Mouse (Mus musculus): Measurements from ENCODE around the gene Plekha6. TPM values are rescaled to one million over a fixed set of nuclear protein-coding genes. Genes with fewer than 3 reads are reported as not detected.

Gene Plekha6
- polyA plus RNA-seq, 1 experiment from 2014 or later = 2.5 TPM

DNA sequence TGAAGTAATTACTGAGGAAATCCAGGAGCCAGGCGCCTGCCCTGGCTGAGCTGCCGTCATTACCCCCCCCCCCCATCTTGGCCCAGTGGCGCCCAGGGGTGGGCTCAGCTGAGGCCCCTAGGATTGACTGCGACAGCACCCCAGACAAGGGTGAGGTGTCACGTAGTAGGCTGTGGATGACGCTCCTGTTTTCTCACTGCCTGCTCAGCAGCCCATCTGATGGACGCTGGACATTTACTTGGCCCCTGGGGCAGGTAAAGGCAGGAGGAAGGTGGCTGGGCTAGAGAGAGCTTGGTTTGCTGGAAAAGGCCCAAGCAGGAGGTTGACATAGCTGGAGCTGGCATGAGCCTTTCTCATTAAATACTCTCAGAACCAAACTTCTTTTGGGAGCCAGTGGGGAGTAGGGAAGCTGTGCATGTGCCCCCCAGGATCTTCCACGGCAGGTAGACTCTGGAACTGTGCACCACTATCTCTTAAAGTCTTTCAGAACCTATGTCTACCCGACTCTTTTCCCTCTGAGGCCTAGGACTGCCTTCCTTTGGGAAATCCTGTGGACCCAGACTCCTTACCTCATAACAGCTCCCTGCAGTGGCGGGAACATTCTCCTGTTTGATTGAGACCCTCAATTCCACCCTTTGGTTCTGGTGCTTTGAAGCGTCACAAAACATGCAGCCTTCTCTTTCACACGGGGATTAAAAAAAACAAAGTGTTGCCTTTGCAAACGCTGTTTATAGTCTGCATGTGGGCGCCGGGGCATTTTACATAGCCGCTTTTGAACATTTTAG lies 19.3 kb downstream of the Plekha6 start:
- 44% methylated on average over 16 of the region's 16 CpGs for WGBS (ENCODE audit: insufficient replicate concordance)
- Histone ChIP-seq H3K4me2 (no peak overlapping the region), H3K4me3 (replicated peaks) (no peak overlapping the region), H3K4me1 (replicated peaks) (peaks cover 7% of the 10 kb centered on the region), H3K27me3 (peaks cover 57% of the 10 kb centered on the region), H3K9ac (no peak overlapping the region), H3K27ac (replicated peaks) (no peak overlapping the region), H3K9me3 (replicated peaks) (no peaks in the 10 kb centered on the region), H3K36me3 (replicated peaks) (no peaks in the 10 kb centered on the region)
- ATAC-seq (ENCODE audit: insufficient read depth) = no peak

DNA sequence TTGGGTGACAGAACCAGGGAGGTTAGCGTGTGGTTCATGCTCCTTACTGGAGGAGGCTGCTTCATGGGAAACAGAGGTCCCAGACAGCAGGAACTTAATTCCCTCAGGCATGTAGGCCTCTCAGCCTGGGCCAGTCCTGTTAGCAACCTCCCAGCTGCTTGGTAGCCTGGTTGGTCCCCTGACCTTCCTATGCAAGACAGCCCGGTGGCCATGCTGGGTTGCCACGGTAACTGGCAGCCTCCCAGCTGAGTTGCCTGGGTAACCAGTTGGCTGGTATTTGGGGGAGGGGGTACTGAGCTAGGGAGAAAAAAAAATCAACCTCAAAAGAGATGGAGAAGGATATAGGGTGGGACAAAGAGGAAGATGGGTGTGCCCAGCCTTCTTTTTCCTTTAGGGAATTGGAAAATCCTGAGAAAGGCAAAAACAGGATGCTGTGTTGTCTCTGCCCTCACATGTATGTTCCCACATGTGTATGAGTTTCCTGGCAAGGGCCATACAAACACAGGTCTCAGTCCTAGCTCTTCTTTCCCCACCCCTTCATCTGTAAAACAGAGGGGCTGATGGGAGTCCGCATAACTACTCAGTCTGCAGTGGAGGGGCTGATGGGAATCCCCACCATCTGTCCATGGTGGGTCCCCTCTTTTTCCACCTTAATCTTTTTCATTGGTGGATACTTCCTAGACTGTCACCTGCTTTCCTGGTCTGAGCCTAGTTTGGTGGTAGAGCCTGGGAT lies 24.1 kb downstream of the Plekha6 start:
- no peak overlapping the region for H3K27ac ChIP-seq (replicated peaks)
- ATAC-seq (ENCODE audit: insufficient read depth) = no peak
- H3K4me3 ChIP-seq (replicated peaks) = no peak overlapping the region
- 24% methylated on average over 4 of the region's 4 CpGs for WGBS (ENCODE audit: insufficient replicate concordance)
- peaks cover 16% of the 10 kb centered on the region for H3K27me3 ChIP-seq
- no peaks in the 10 kb centered on the region for H3K36me3 ChIP-seq (replicated peaks)
- no peak overlapping the region for H3K9ac ChIP-seq
- no peaks in the 10 kb centered on the region for H3K9me3 ChIP-seq (replicated peaks)
- peaks cover 9% of the 10 kb centered on the region for H3K4me1 ChIP-seq (replicated peaks)
- H3K4me2 ChIP-seq = no peak overlapping the region

DNA sequence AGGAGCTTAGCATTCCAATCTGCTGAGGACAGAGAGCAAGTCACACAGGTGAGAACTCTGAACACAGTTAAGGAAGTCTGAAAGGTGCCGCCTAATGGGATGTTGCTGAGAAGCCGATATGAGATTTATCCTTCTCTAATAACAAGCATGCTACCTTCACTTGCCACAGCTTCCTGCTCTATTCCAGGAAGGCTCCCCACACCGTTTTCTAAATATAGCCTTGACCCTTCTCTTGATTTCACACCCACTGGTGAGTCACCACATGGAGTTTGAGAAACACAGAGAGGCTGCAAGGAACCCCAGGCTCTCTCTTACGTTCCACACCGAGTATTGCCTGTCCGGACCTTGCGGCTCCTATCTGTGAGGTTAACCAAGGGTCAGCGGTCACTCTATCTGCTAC lies 24.7 kb downstream of the Plekha6 start:
- Histone ChIP-seq H3K27me3 (peaks cover 12% of the 10 kb centered on the region), H3K9me3 (replicated peaks) (no peaks in the 10 kb centered on the region), H3K4me2 (no peak overlapping the region), H3K9ac (no peak overlapping the region), H3K36me3 (replicated peaks) (no peaks in the 10 kb centered on the region), H3K4me3 (replicated peaks) (no peak overlapping the region), H3K4me1 (replicated peaks) (peaks cover 9% of the 10 kb centered on the region), H3K27ac (replicated peaks) (no peak overlapping the region)
- ATAC-seq (ENCODE audit: insufficient read depth) = no peak
- WGBS (ENCODE audit: insufficient replicate concordance) = 73% methylated on average over 8 of the region's 8 CpGs

- peaks cover 9% of the 10 kb centered on the region for H3K4me1 ChIP-seq (replicated peaks)
These were observed 25.5 kb downstream of the Plekha6 start for GRCm38 (mm10) chr1:133189471-133189870.

GRCm38 (mm10) chr1:133190550-133190949 lies 26.5 kb downstream of the Plekha6 start:
- no peak overlapping the region for H3K27ac ChIP-seq (replicated peaks)
- H3K9me3 ChIP-seq (replicated peaks) = no peaks in the 10 kb centered on the region
- no peak overlapping the region for H3K9ac ChIP-seq
- 50% methylated on average over 9 of the region's 9 CpGs for WGBS (ENCODE audit: insufficient replicate concordance)
- no peaks in the 10 kb centered on the region for H3K36me3 ChIP-seq (replicated peaks)
- H3K4me3 ChIP-seq (replicated peaks) = no peak overlapping the region
- H3K4me1 ChIP-seq (replicated peaks) = peaks cover 9% of the 10 kb centered on the region
- H3K27me3 ChIP-seq = peaks cover 10% of the 10 kb centered on the region; the same call in 1 of the 2 replicates
- no peak overlapping the region for H3K4me2 ChIP-seq
- ATAC-seq (ENCODE audit: insufficient read depth) = no peak

More at GRCm38 (mm10) chr1:133189471-133189870, 25.5 kb downstream of the Plekha6 start:
- Histone ChIP-seq H3K36me3 (replicated peaks) (no peaks in the 10 kb centered on the region), H3K9ac (no peak overlapping the region), H3K27me3 (peaks cover 11% of the 10 kb centered on the region; the same call in 1 of the 2 replicates), H3K27ac (replicated peaks) (no peak overlapping the region), H3K4me2 (no peak overlapping the region), H3K4me3 (replicated peaks) (no peak overlapping the region), H3K9me3 (replicated peaks) (no peaks in the 10 kb centered on the region)
- ATAC-seq (ENCODE audit: insufficient read depth) = no peak

GRCm38 (mm10) chr1:133196181-133196580 lies 32.2 kb downstream of the Plekha6 start:
- ATAC-seq (ENCODE audit: insufficient read depth) = no peak
- Histone ChIP-seq H3K9ac (no peak overlapping the region), H3K4me1 (replicated peaks) (no peaks in the 10 kb centered on the region), H3K9me3 (replicated peaks) (no peaks in the 10 kb centered on the region), H3K4me3 (replicated peaks) (no peak overlapping the region), H3K27me3 (0 out of 2 replicates have a peak, but pooled peaks cover 4% of the 10 kb centered on the region), H3K27ac (replicated peaks) (no peak overlapping the region), H3K36me3 (replicated peaks) (no peaks in the 10 kb centered on the region), H3K4me2 (no peak overlapping the region)
- 41% methylated on average over 6 of the region's 6 CpGs for WGBS (ENCODE audit: insufficient replicate concordance)

GRCm38 (mm10) chr1:133197266-133197665 lies 33.3 kb downstream of the Plekha6 start:
- H3K9ac ChIP-seq = no peak overlapping the region
- 70% methylated on average over 6 of the region's 6 CpGs for WGBS (ENCODE audit: insufficient replicate concordance)
- no peaks in the 10 kb centered on the region for H3K36me3 ChIP-seq (replicated peaks)
- ATAC-seq (ENCODE audit: insufficient read depth) = no peak
- H3K9me3 ChIP-seq (replicated peaks) = no peaks in the 10 kb centered on the region
- no peak overlapping the region for H3K27ac ChIP-seq (replicated peaks)
- H3K4me1 ChIP-seq (replicated peaks) = no peaks in the 10 kb centered on the region
- H3K4me3 ChIP-seq (replicated peaks) = no peak overlapping the region
- H3K4me2 ChIP-seq = no peak overlapping the region
- H3K27me3 ChIP-seq = 0 out of 2 replicates have a peak, but pooled peaks cover 4% of the 10 kb centered on the region

- H3K27me3 ChIP-seq = no peaks in the 10 kb centered on the region
- 0 out of 2 replicates have a peak, but pooled peaks cover 3% of the 10 kb centered on the region for H3K4me1 ChIP-seq (replicated peaks)
- no peak for ATAC-seq (ENCODE audit: insufficient read depth)
- H3K9ac ChIP-seq = no peak overlapping the region
- H3K4me3 ChIP-seq (replicated peaks) = no peak overlapping the region
- H3K27ac ChIP-seq (replicated peaks) = no peak overlapping the region
- 57% methylated on average over 7 of the region's 7 CpGs for WGBS (ENCODE audit: insufficient replicate concordance)
- no peaks in the 10 kb centered on the region for H3K9me3 ChIP-seq (replicated peaks)
- no peaks in the 10 kb centered on the region for H3K36me3 ChIP-seq (replicated peaks)
- no peak overlapping the region for H3K4me2 ChIP-seq
These were observed 35.7 kb downstream of the Plekha6 start for GRCm38 (mm10) chr1:133199706-133200105.

- H3K27ac ChIP-seq (replicated peaks) = no peak overlapping the region
- 31% methylated on average over 4 of the region's 4 CpGs for WGBS (ENCODE audit: insufficient replicate concordance)
- no peak for ATAC-seq (ENCODE audit: insufficient read depth)
These were observed 37.5 kb downstream of the Plekha6 start for GRCm38 (mm10) chr1:133201499-133201898.

DNA sequence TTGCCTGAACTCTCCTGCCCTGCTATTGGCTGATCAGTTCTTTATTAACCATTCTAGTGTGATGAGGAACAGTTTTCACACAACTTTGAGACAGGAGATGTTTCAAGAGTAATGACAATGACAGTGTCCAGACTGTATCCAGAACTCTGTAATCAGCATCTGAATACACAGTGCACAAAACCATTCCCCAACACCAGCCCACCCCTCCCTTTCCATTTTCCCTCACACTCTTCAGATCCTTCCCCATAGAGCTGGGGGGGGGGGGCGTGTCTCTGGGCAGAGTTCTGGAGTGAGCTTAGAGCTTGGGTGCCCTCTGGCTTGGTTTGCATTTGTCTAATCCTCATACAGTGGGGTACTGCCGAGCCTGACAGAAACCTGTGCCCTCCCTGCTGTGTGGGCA lies 39.7 kb downstream of the Plekha6 start:
- no peak overlapping the region for H3K4me2 ChIP-seq
- no peak overlapping the region for H3K27ac ChIP-seq (replicated peaks)
- no peak overlapping the region for H3K9ac ChIP-seq
- H3K9me3 ChIP-seq (replicated peaks) = no peaks in the 10 kb centered on the region
- WGBS (ENCODE audit: insufficient replicate concordance) = 28% methylated on average over 2 of the region's 2 CpGs
- H3K27me3 ChIP-seq = peaks cover 4% of the 10 kb centered on the region; the same call in 1 of the 2 replicates
- no peaks in the 10 kb centered on the region for H3K36me3 ChIP-seq (replicated peaks)
- 0 out of 2 replicates have a peak, but pooled peaks cover 3% of the 10 kb centered on the region for H3K4me1 ChIP-seq (replicated peaks)
- ATAC-seq (ENCODE audit: insufficient read depth) = no peak
- no peak overlapping the region for H3K4me3 ChIP-seq (replicated peaks)

More at GRCm38 (mm10) chr1:133201499-133201898, 37.5 kb downstream of the Plekha6 start:
- Histone ChIP-seq H3K36me3 (replicated peaks) (no peaks in the 10 kb centered on the region), H3K9me3 (replicated peaks) (no peaks in the 10 kb centered on the region), H3K27me3 (peaks cover 4% of the 10 kb centered on the region; the same call in 1 of the 2 replicates), H3K4me3 (replicated peaks) (no peak overlapping the region), H3K4me1 (replicated peaks) (0 out of 2 replicates have a peak, but pooled peaks cover 3% of the 10 kb centered on the region), H3K9ac (no peak overlapping the region), H3K4me2 (no peak overlapping the region)

- Histone ChIP-seq H3K27me3 (peaks cover 7% of the 10 kb centered on the region), H3K36me3 (replicated peaks) (no peaks in the 10 kb centered on the region), H3K4me1 (replicated peaks) (0 out of 2 replicates have a peak, but pooled peaks cover 3% of the 10 kb centered on the region), H3K4me2 (no peak overlapping the region), H3K9me3 (replicated peaks) (no peaks in the 10 kb centered on the region), H3K4me3 (replicated peaks) (no peak overlapping the region), H3K27ac (replicated peaks) (no peak overlapping the region), H3K9ac (no peak overlapping the region)
- no peak for ATAC-seq (ENCODE audit: insufficient read depth)
- WGBS (ENCODE audit: insufficient replicate concordance) = 50% methylated on average over 11 of the region's 11 CpGs
These were observed 40.4 kb downstream of the Plekha6 start for GRCm38 (mm10) chr1:133204341-133204849.
